Mouse (Mus musculus) lung, postnatal 0 days (tissue): ENCODE measurements around the gene Smbd1. TPM values are rescaled to one million over a fixed set of nuclear protein-coding genes. Genes with fewer than 3 reads are reported as not detected.

ENCODE experiments used
- ATAC-seq: fragments of 200-750 bp; cut with Nextera tagmentation; 2 replicates; pipeline ENCODE4 v1.8.0; 2017; ENCODE audit warnings: moderate library complexity
- DNase-seq: peaks from one replicate; pipeline ENCODE4 v3.0.0-alpha.2; 2016; ENCODE audit warnings: low spot score
- H3K27ac ChIP-seq: fragments of 300-500 bp; sonication (generic); 2 replicates; pipeline ENCODE4 v1.5.1; 2014; ENCODE audit warnings: antibody characterized with exemption, mild to moderate bottlenecking, low read length, mixed read lengths
- H3K27me3 ChIP-seq: fragments of 300-500 bp; sonication (generic); replicated peaks from 2 replicates; pipeline ENCODE4 v1.6.1; 2014; ENCODE audit warnings: low read length, mixed read lengths; ENCODE audit not compliant: insufficient read depth
- H3K36me3 ChIP-seq: fragments of 300-500 bp; sonication (generic); 2 replicates; pipeline ENCODE4 v1.6.1; 2014; ENCODE audit warnings: low read length, mixed read lengths; ENCODE audit not compliant: insufficient read depth
- H3K4me1 ChIP-seq: fragments of 300-500 bp; sonication (generic); 2 replicates; pipeline ENCODE4 v1.6.1; 2014; ENCODE audit warnings: antibody characterized with exemption, low read depth, low read length, mixed read lengths; ENCODE audit not compliant: insufficient read depth
- H3K4me2 ChIP-seq: fragments of 300-500 bp; sonication (generic); replicated peaks from 2 replicates; pipeline ENCODE4 v1.6.1; 2014; ENCODE audit warnings: low read depth, mild to moderate bottlenecking, low read length, moderate library complexity, mixed read lengths
- H3K4me3 ChIP-seq: fragments of 300-500 bp; sonication (generic); 2 replicates; pipeline ENCODE4 v1.5.1; 2014; ENCODE audit warnings: low read depth, low read length
- H3K9ac ChIP-seq: fragments of 300-500 bp; sonication (generic); replicated peaks from 2 replicates; pipeline ENCODE4 v1.6.1; 2014; ENCODE audit warnings: low read depth, mild to moderate bottlenecking
- H3K9me3 ChIP-seq: fragments of 300-500 bp; sonication (generic); 2 replicates; pipeline ENCODE4 v1.6.1; 2016; ENCODE audit warnings: low read length, mixed read lengths
- CTCF ChIP-seq: IDR thresholded peaks from 2 replicates; pipeline ENCODE4 v1.5.1; 2016; ENCODE audit warnings: antibody characterized with exemption, mild to moderate bottlenecking
- EP300 ChIP-seq: IDR thresholded peaks from 2 replicates; pipeline ENCODE4 v1.6.1; 2016; ENCODE audit warnings: antibody characterized with exemption, mild to moderate bottlenecking, control low read depth
- WGBS: fragments of 180-500 bp; shearing (Covaris S2); extraction: QIAGEN DNeasy Blood & Tissue Kit; methylation state at CpG from one replicate; pipeline ENCODE4 v1.1.7; 2014; 5-methylcytosine and 5-hydroxymethylcytosine counted together
- polyA plus RNA-seq: library from polyadenylated mRNA; unstranded; fragments of >200 nt; fragmentation: Nextera tagmentation; extraction: Ambion mirVana; gene quantifications from 2 replicates; pipeline ENCODE4 v1.2.1, GENCODE M21; 2015

Gene Smbd1
- polyA plus RNA-seq, 1 experiment from 2014 or later, result 3.0 TPM

GRCm38 (mm10) chr16:32818036-32818435 is 7.8 kb upstream of the Smbd1 start:
- H3K4me3 ChIP-seq, result no peak overlapping the region
- H3K27ac ChIP-seq, result no peak overlapping the region
- no peak overlapping the region for H3K9ac ChIP-seq
- 64% methylated on average over 4 of the region's 4 CpGs for WGBS
- H3K4me2 ChIP-seq, result no peak overlapping the region
- ATAC-seq (peak; percentile 13; the same call in 1 of the 2 replicates), DNase-seq (peak; percentile 71)
- H3K9me3 ChIP-seq, result no peaks in the 10 kb centered on the region
- H3K36me3 ChIP-seq, result no peaks in the 10 kb centered on the region
- TF ChIP-seq EP300 (peak; percentile 41; the same call in 1 of the 2 replicates), CTCF (no peak)
- no peaks in the 10 kb centered on the region for H3K27me3 ChIP-seq
- H3K4me1 ChIP-seq, result peaks cover 3% of the 10 kb centered on the region; the same call in 1 of the 2 replicates

GRCm38 (mm10) chr16:32815160-32815605 is 4.9 kb upstream of the Smbd1 start:
- Histone ChIP-seq H3K4me3 (peak overlapping the region; percentile 33), H3K4me1 (no peaks in the 10 kb centered on the region), H3K36me3 (no peaks in the 10 kb centered on the region), H3K4me2 (peak overlapping the region; percentile 55), H3K9ac (no peak overlapping the region), H3K27me3 (no peaks in the 10 kb centered on the region), H3K9me3 (no peaks in the 10 kb centered on the region), H3K27ac (peak overlapping the region; percentile 5; the same call in 1 of the 2 replicates)
- TF ChIP-seq CTCF (no peak), EP300 (no peak)
- WGBS, result 12% methylated on average over 6 of the region's 6 CpGs
- ATAC-seq, result peak; percentile 61
- DNase-seq, result peak; percentile 71

- Histone ChIP-seq H3K27ac (peak overlapping the region; percentile 5; the same call in 1 of the 2 replicates), H3K27me3 (no peaks in the 10 kb centered on the region), H3K4me1 (no peaks in the 10 kb centered on the region), H3K4me3 (peak overlapping the region; percentile 33), H3K4me2 (peak overlapping the region; percentile 55), H3K9ac (0 out of 2 replicates have a peak overlapping the region, but pooled peaks have one; percentile 12), H3K9me3 (no peaks in the 10 kb centered on the region), H3K36me3 (no peaks in the 10 kb centered on the region)
- ATAC-seq, result peak; percentile 36
- WGBS, result 24% methylated on average over 14 of the region's 14 CpGs
- peak; percentile 73 for DNase-seq
- peak; percentile 8; the same call in 1 of the 2 replicates for TF ChIP-seq CTCF
- no peak for TF ChIP-seq EP300
These were observed 4.3 kb upstream of the Smbd1 start for GRCm38 (mm10) chr16:32814539-32814938.

GRCm38 (mm10) chr16:32813771-32814170 is 3.5 kb upstream of the Smbd1 start:
- H3K9me3 ChIP-seq, result no peaks in the 10 kb centered on the region
- H3K27me3 ChIP-seq, result no peaks in the 10 kb centered on the region
- H3K27ac ChIP-seq, result no peak overlapping the region
- H3K4me1 ChIP-seq, result no peaks in the 10 kb centered on the region
- DNase-seq, result no peak
- 76% methylated on average over 3 of the region's 3 CpGs for WGBS
- no peak overlapping the region for H3K4me2 ChIP-seq
- TF ChIP-seq CTCF (no peak), EP300 (no peak)
- ATAC-seq, result no peak
- no peak overlapping the region for H3K9ac ChIP-seq
- no peak overlapping the region for H3K4me3 ChIP-seq
- no peaks in the 10 kb centered on the region for H3K36me3 ChIP-seq

- no peaks in the 10 kb centered on the region for H3K9me3 ChIP-seq
- no peaks in the 10 kb centered on the region for H3K27me3 ChIP-seq
- ATAC-seq (peak; percentile 27), DNase-seq (no peak)
- 0 out of 2 replicates have a peak overlapping the region, but pooled peaks have one; percentile 35 for H3K4me2 ChIP-seq
- H3K27ac ChIP-seq, result no peak overlapping the region
- H3K4me3 ChIP-seq, result no peak overlapping the region
- H3K36me3 ChIP-seq, result no peaks in the 10 kb centered on the region
- H3K9ac ChIP-seq, result no peak overlapping the region
- no peaks in the 10 kb centered on the region for H3K4me1 ChIP-seq
- TF ChIP-seq EP300 (no peak), CTCF (no peak)
- 35% methylated on average over 9 of the region's 9 CpGs for WGBS
These were observed 3.1 kb upstream of the Smbd1 start for GRCm38 (mm10) chr16:32813362-32813761.

GRCm38 (mm10) chr16:32812888-32813361 is 2.6 kb upstream of the Smbd1 start:
- WGBS, result 3% methylated on average over 9 of the region's 9 CpGs
- H3K9ac ChIP-seq, result no peak overlapping the region
- H3K9me3 ChIP-seq, result no peaks in the 10 kb centered on the region
- no peak overlapping the region for H3K4me3 ChIP-seq
- DNase-seq (peak; percentile 95), ATAC-seq (peak; percentile 79)
- no peaks in the 10 kb centered on the region for H3K4me1 ChIP-seq
- no peaks in the 10 kb centered on the region for H3K27me3 ChIP-seq
- TF ChIP-seq EP300 (peak; percentile 77), CTCF (peak; percentile 97)
- no peak overlapping the region for H3K27ac ChIP-seq
- 0 out of 2 replicates have a peak overlapping the region, but pooled peaks have one; percentile 35 for H3K4me2 ChIP-seq
- no peaks in the 10 kb centered on the region for H3K36me3 ChIP-seq
